Mouse (Mus musculus) heart, postnatal 36 days (tissue): Measurements from ENCODE around the gene Padi3. TPM values are rescaled to one million over a fixed set of nuclear protein-coding genes. Genes with fewer than 3 reads are reported as not detected.

Source experiments
- DNase-seq, 2 experiments: peaks; one replicate each; pipeline ENCODE4 v3.0.0; 2021 to 2022
- intact Hi-C: fragments of 180-260 bp; cut with DNase I; formaldehyde crosslinking; loops from one replicate; pipeline ENCODE4 v1.15.1; 2025
- total RNA-seq, 2 experiments: library from RNA; stranded (reverse); gene quantifications; 2 replicates each; pipeline ENCODE4 v1.2.3; 2021

Gene Padi3
- total RNA-seq, 2 experiments from 2014 or later, result 0.14 to 0.19 TPM

DNA sequence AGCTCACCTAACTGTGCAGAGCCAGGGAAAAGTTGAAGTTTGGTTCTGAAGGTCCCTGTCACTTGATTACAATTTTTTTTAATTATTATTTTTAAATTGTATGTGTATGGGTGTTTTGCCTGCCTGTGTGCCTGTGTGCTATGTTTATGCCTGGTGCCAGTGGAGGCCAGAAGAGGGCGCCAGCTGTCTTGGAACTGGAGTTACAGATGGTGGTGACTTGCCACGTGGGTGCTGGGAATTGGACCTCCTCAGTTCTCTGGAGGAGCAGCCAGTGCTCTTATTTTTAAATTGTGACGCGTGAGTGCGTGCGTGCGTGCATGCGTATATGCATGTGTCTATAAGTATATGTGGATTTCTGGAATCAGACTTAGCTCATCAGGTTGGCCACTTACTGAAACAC is 7.0 kb upstream of the Padi3 start:
- intact Hi-C loops, result no loop called here
- DNase-seq, result no peak

DNA sequence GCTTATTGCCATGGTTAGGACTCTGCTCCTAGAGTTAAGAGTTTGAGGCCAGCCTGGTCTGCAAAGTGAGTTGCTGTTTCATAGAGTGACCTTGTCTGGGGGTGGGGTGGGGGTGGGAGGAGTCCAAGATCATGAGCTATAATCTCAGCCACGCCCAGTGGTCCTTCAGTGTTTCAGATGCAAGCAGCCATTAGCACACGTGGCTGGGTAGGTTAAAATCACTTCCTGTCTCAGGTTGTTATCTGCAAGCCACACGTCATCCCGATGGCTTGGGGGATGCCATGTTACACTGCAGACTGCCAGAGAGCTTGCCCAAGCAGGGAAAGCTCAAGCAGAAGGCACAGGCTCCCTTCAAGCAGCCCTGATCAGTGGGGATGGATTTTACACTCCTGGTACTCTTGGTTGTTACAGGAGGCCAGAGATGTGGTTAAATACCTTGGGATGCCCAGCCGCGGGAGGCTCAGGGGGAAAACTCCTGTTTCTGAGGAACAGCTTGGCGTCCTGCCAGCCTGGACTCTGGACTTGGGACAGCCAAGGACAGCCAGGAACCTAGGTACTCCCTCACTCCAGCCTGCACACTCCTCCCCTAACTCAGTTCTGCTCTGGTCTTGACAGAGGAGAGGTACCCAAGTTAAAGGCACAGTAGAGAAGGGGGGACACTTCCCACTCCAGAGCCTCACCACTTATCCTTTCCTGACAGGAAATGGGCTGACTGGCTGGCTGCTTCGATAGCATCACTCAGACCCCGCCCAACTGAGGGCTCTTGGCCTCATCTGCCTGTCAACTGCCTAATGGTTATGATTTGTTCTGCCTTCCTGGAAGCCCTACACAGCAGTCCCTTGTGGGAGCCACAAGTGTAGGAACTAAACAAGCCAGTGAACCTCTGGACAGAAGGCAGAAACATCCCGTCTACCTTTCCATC is 5.8 kb upstream of the Padi3 start:
- DNase-seq, result no peak
- intact Hi-C loops, result no loop called here

DNA sequence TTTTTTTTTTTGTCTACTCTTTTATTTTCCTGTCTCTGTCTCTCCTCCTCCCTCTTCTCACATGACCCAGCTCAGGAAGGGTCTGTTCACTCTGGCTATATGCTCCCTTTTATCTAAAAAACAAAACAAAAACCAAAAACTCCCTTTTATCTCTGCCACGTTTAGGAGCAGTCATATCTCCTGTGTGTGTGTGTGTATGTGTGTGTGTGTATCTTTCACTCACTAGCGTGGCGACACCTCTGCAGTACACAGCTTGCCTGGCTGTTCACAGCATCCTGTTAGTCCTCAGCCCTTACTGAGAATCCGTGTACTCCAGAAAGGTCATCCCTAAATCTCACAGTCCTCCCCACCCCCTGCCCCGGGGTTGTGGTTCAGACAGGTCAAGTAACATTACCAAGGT is 5.0 kb upstream of the Padi3 start:
- DNase-seq, result no peak
- intact Hi-C loops, result no loop called here

DNA sequence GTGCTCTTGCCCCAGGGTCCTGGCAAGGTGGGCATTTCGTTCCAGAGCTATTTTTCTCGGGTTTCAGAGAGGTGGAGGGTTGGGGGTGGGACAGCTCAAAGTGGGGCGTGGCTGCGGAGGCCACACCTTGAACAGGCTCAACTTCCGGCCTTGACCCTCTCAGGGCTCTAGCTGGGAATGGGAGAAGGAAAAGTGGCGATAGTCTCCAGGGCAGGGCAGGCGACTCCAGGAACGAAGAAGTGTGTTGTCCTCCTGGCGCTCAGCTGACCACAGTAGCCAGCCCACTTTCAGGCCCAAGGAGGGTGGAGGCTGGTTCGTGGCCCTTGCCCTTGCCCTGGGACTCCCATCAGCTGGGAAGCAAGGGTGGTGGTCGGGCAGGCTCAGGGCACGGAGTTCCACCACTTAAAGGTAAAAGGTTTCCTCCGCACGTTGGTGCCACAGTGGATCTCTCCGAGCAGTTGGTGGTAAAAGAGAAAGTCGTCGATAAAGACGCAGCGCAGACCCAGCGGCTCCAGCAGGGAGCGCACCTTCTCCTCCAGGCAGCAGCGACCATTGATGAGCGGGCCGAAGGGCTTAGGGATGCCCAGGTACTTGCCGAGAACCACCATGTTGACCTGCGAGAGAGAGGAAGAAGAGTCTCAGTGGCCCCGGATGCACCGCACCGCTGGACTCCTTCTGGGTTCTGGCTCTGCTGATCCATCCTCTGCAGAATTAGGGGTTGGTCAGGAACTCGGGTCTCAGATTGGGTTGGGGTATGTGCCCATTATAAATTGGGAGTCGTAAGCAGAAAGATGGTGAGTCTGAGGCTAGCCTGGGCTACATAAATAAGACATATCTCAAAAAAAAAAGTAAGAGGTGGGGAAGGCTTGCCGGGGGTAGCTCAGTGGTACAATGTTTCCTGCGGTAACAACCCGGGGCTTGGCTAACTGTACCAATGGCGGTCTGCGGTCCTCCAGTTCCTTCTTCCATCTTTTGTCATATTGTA is 4.1 kb upstream of the Padi3 start:
- intact Hi-C loops, result no loop called here
- peak; percentile 20 to 23 for DNase-seq

DNA sequence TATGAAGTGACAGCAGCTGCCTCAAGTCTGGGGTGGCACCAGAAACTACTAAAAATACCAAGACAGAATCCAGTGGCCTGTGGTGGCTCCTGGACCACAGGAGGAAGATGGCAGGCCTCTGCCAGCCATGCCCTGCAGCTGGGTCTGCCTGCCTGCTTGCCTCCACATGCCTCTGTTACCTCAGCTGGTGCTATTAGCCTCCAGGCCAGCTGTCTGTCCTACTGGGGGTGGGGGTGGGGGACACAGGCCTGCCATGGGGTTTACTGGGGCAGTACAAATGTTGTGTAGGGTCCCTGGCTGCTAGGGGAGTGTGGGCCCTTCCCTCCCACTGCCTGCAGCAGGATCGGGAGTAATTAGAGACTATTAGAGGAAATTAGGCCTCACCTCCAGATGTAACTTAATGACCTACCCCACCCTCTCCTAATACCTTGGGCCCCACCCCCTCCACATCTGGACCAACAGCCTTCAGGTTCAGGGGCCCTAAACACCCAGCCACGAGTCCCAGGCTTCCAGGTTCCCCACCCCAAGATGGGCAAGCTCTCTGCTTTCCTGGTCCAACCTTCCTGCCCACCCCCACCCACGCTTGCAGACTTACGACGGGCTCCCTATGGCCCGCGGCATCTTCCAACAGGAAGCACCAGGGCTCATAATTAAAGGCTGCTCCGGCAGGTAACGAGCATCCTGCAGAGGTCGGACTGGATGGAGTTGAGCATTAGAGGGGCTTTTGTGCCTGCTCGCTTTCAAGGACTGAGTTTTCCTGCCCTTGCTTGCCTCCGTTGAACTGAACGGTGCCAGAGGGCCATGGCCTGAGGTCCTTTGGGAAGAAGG is 3.1 kb upstream of the Padi3 start:
- intact Hi-C loops, result no loop called here
- no peak for DNase-seq

DNA sequence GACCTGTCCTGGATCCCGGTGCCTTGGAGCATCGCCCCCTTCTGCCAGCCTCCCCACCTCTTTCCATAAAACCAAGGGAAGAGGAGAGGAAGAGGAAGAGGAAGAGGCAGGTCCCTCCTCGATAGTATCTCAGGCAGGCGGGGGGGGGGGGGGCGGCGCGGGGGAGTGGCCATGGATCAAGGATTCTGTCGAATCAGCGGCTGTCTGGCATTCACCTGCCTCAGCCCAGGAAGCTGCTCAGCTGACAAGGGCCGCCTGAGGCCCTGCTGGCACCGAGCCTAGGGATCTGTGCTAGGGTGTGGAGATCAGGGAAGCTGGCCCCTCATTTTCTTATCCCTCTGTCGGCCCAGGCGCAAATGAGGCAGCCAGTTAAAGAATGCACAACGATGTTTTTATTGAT is 2.2 kb upstream of the Padi3 start:
- intact Hi-C loops, result no loop called here

DNA sequence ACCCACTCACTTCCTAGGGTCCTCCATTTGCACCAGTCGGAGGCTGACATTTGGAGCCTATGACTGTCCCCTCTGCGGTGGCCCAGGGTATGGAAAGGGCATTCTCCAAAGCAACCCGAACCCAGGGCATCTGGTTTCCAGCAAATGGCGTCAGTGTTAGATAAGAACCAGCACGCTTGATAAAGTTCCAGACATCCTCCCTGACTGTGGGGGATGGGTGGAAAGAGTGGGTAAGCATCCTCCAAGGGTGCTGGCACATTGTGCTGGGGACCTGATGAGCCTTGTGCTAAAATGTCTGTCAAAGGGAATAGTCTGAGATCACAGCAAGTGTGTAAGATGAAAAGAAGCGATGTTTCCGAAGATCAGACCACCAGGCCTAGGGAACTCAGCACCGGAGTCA is 1.7 kb upstream of the Padi3 start:
- intact Hi-C loops, result no loop called here
- DNase-seq, result no peak

More for the DNA sequence above, 2.2 kb upstream of the Padi3 start:
- peak in 1 of 2 experiments; percentile 16 for DNase-seq

DNA sequence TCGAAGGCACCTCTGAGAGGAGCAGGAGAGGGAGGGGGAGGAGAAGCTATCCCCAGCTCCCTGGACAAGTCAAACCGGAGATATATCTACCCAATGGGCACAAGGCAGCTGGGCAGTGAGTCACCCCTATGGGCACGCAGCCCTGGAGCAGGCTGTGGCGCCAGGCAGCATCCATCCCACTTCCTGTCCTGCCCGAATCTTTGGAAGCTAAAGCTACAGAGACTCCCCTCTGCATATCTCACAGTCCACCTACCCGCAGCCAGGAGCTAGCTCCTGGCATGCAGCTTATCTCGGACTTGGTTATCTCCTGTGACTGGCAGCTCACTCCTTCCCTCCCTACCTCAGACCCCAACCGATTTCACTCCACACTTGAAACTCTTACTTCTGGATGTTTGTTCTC is 1.3 kb downstream of the Padi3 start:
- no peak for DNase-seq
- intact Hi-C loops, result no loop called here

DNA sequence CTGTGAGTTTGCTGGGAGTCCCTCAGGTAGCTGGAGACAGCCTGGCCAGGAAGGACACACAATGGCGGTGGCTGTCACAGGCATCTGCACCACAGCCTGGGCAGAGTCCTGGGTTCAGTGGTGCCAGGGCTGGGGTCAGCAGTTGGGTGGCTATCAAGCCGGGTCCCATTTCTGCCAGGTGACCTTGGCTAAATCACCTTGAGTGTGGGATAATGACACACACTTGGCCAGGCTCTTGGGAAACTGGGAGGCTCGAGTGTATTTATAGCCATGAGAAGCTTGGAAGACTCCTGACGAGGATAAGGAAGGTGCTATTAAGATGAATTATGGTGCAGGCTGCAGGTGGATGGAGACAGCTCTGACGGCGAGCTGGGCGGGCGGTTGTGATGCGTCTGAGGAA is 5.8 kb downstream of the Padi3 start:
- intact Hi-C loops, result no loop called here
- no peak for DNase-seq

DNA sequence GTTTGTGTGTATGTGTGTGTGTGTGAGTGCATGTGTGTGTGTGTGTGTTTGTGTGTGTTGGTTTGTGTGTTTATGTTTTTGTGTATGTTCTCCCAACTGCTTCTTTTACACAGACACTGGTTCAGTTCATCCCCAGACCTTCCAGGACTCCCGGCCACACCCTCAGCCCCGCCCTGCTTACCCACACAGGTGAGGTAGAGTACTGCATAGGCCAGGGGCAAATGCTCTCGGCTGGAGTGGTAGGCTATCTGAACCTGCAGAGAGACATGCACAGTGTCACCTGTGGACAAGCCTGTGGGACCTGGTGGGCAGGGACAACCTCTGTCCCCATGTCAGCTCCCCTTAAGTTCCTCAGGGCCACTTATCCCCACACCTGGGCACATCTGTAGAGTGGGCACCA is 9.1 kb downstream of the Padi3 start:
- intact Hi-C loops, result no loop called here
- no peak for DNase-seq

DNA sequence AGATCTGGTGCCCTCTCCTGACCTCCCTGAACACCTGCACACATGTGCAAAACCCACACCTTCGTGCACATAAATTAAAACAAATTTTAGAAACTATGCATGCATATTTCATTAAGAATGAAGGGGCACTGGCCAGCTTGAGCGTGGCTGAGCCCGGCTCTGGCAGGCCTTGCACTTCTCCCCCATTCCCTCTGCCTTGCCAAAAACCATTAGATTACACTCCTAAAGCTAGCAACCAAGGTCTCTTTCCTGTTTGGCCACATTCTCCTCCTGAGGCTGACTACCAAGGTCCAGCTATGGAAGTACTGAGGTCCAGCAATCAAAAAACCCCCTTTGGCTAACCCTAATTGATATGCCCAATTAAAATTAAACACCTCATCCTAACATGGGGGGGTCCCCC is 13.7 kb downstream of the Padi3 start:
- intact Hi-C loops, result no loop called here
- DNase-seq, result no peak

DNA sequence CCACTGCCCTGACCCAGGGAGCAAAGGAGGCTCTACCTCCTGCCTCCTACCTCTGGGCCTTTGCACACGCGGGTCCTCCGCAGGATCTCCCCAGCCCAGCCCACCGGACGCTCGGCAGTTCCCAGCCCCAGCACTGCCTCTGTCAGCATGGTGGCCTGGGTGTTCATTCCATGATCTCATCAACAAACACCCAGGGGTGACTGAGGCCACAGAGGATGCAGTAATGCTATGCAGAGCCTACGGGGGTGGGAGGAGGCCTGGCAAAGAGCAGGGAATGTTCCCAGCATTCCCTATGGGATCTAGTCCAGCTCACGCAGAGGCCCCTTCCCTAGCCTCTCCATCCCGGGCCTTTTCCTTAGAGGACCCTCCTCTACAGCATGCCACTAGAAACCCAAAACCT is 15.8 kb downstream of the Padi3 start:
- intact Hi-C loops, result no loop called here
- DNase-seq, result no peak

DNA sequence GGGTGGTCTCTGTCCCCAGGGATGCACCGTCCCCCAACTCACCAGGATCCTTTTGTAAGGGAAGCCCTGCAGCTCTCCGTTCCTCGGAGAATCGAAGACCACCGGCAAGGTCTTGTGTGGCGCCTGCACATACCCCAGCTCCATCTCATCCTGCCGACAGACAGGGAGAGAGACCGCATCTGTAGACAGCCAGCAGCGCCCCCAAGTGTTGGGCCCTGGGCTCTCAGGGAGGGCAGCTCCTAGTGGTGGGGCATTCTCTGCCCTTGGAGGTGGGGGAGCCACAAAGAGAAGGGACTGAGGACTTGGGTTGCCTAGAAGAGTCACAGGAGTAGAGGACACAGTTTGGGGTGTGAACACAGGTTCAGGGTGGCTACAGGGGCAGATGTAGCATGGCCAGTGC is 16.7 kb downstream of the Padi3 start:
- no peak for DNase-seq
- intact Hi-C loops, result no loop called here

DNA sequence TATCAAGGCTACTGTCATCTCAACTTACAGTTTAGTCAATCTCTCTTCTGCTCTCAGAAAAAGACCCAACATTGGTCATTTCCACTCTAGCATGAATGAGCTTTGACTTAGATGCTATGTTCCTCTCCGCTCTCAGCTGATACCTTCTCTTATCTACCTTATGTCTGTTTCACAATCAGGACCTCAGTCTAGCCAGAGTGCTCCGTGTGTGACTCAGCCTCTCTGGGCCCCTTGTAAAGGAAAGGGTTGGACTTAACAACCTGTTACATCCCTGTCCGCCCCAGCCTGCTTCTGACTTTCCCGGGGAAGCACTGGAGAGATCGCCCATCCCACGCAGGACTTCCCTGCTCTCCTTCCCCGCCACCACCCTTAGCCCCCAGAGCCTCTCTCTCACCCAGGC is 17.9 kb downstream of the Padi3 start:
- no peak for DNase-seq
- intact Hi-C loops, result no loop called here

DNA sequence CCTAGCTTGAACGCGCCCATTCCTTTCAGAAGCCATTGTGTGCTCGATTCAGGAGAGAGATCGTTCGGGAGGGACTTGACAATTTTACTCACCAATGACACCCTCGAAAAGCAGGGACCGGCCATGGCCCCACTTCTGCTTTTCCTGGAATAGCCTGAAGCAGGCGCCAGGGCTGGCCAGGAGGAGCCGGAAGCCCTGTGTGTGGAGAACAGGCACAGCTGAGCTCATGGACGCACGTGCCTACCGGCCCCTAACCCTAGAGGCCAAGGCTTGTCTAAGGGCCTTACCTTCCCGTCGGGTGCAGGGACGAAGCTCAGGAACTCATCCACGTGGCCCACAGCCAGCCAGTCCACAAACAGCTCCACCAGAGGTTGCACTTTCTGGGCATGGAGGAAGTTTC is 19.4 kb downstream of the Padi3 start:
- intact Hi-C loops, result no loop called here
- DNase-seq, result no peak

DNA sequence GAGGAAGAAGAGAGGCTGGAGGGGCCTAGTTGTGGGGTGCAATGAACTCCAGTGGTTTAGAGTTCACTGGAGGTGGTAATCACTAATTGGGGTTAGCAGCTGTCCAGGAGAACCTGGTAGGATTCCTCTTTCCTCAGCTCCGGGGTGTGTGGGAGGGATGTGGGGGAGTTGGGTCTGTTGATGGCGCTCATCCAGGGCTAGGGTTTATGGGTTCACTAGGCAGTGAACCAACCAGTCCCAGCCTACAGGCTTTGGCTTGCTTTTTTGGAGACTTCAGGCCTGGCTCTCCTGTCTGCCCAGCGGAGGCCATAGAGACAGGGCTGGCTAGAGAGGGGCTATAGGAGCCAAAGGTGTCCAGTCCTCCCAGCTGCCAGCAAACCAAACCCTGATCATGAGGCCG is 20.5 kb downstream of the Padi3 start:
- DNase-seq, result no peak
- intact Hi-C loops, result loop anchor here (1.0 to 5.0 kb wide), 3 partner anchors 112 to 242 kb away; no protein-coding TSS in a partner anchor

DNA sequence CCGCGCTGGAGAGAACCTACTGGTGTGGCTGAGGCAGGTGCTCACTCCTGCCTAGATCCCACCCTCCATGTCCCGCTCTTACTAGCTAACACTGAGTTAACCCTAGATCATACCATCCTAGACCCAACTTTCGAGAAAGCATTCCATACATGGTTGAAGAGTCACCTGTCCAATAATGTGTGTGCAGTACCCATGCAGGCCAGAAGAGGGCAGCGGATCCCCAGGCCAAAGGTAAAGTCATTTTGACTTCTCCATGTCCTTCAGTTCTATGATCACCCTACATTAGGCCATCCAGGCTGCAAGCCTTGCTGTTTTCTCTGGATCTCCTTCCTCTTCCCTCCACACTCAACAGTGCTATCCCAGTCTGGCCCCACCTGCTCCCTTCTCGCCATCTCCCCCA is 21.5 kb downstream of the Padi3 start:
- intact Hi-C loops, result loop anchor here (1.0 to 5.0 kb wide), 3 partner anchors 113 to 243 kb away; no protein-coding TSS in a partner anchor
- DNase-seq, result peak; percentile 64 to 77

DNA sequence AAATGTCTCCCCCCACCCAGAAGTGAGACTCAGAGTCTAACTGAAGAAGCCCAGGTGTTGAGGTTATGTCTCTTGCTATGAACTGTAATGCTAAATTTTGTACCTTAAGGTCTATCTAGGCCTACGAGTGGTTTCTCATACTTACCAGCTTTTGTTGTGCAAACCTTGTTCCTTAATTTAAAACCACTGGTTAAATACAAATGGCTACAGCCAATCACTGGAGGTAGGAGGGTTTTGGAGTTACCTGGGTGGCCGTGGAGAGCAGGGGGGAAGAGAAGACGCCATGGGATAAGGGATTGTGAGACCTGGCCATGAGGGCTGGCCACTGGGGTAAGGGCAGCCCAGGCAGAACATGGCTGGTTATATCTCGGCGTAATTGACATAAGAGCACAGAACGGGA is 22.2 kb downstream of the Padi3 start:
- DNase-seq, result no peak
- intact Hi-C loops, result loop anchor here (5.0 kb wide), 1 partner anchor 244 kb away; no protein-coding TSS in a partner anchor

DNA sequence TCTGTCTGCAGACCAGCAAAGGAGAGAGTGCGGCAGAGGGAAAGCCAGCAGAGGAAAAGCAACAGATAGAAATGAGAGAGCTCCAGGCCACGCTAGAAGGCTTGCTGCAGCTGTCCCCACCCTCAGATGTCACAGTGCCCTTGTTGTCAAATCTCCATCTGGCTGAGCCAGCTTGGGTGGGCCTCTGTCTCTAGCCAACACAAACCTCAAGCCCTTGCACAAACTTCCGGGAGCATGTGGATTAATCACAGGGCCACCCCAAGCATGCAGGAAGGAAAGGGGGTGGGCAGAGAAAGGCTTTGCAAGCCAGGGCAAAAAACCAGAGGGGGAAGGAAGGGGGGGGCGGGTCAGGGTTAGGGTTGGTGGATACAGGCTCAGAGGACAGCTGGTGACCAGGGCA is 23.0 kb downstream of the Padi3 start:
- intact Hi-C loops, result loop anchor here (5.0 kb wide), 1 partner anchor 245 kb away; no protein-coding TSS in a partner anchor
- DNase-seq, result peak; percentile 42 to 44

DNA sequence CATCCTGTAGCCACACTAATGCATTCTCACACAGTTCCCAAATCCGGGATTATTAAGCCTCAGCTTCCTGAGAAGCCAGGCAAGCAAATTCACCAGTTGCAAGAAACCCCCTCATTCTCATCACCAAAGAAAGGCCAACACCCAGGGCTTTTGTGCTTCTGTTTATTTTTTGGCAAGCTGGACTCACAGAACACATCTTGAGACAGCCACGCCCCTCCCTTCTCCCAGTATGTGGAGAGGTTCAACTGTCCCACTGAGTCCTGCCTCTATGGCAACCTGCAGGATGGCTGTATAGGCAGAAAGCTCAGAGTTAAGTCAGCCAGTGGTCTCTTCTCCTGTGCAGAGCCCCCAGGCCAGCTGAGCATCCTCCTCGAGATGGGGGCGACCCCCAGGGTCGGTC is 25.2 kb downstream of the Padi3 start:
- no peak for DNase-seq
- intact Hi-C loops, result loop anchor here (5.0 kb wide), 1 partner anchor 247 kb away; no protein-coding TSS in a partner anchor
